Mouse (Mus musculus): ENCODE measurements around the gene Ebf4.

GRCm38 (mm10) chr2:130274862-130275261 is 20.1 kb upstream of the Ebf4 start:
- TF ChIP-seq CTCF (IDR thresholded peaks at IDR 0.05; ENCODE audit: insufficient read depth, low read depth, low read length) (no peak), POLR2A (IDR thresholded peaks at IDR 0.05; ENCODE audit: insufficient read depth, low read depth, low read length) (no peak)
